7 mouse cellular contexts compared by ENCODE assay signal in the genomic region with DNA sequence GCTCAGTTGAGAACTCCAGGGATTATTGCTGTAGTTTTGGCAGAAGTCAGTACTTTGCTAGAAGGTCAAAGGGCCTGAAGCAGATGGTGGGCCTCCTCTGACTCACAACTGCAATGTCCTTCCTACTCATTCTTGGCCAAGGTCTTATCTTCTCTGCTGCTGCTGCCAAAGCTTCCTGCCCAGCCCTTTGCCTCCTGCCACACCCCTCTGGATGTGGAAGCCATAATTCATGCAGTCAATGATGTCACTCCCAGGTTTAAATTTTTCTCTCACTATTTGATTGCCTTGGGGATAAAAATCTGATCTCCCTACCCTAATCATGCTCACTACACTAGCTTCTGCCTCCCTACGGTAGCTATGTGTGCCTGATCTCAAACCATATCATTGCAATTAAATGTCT.
A peak's percentile ranks its signal among the peaks of the same experiment; 100 is the strongest.
DNase-seq lines count a peak whose midpoint lies in the region; ATAC-seq lines count a peak whose summit lies in the region.

No protein-coding gene starts in this region.

- H3K27me3 ChIP-seq in kidney, embryonic 14.5 days (ENCODE audit: control insufficient read depth, insufficient read depth, low read length) = no peaks in the 10 kb centered on the region

- no peak overlapping the region; the same call in 1 of the 2 replicates for H3K27ac ChIP-seq in kidney, embryonic 14.5 days (ENCODE audit: low read depth, low read length)

- no peak overlapping the region for H3K4me3 ChIP-seq in kidney, embryonic 14.5 days (ENCODE audit: low read length)

- no peak overlapping the region for H3K4me2 ChIP-seq in kidney, embryonic 14.5 days (replicated peaks; ENCODE audit: low read depth, low read length)

- ATAC-seq in common myeloid progenitor, adult 5-6 weeks (replicated peaks; ENCODE audit: low read depth, poor library complexity, severe bottlenecking) = peak; percentile 96
- ATAC-seq in kidney, embryonic 14.5 days (ENCODE audit: low FRiP score, low TSS enrichment) = peak; percentile 77

- DNase-seq in NIH3T3 (ENCODE audit: low read depth) = peak; percentile 21
- DNase-seq in lung, postnatal 36 days = peak; percentile 67
- no peak for DNase-seq in embryo, embryonic 10.5 days (ENCODE audit: low spot score)
- no peak for DNase-seq in right cerebral cortex, postnatal 14 days
- DNase-seq in cerebellum, adult 11 months = no peak

- WGBS in kidney, embryonic 14.5 days = 55% methylated on average over 1 of the region's 1 CpGs

- no peaks in the 10 kb centered on the region for H3K9me3 ChIP-seq in kidney, embryonic 14.5 days (ENCODE audit: control insufficient read depth, low read length)

- no peaks in the 10 kb centered on the region for H3K36me3 ChIP-seq in kidney, embryonic 14.5 days (ENCODE audit: control insufficient read depth, insufficient read depth, low read length)

- H3K4me1 ChIP-seq in kidney, embryonic 14.5 days (ENCODE audit: control insufficient read depth, insufficient read depth, low read length) = no peaks in the 10 kb centered on the region

- H3K9ac ChIP-seq in kidney, embryonic 14.5 days (ENCODE audit: low read depth, low read length) = no peak overlapping the region

Comparison
In these comparisons a context has a peak if more than half of its experiments do, and no peak if none do; other contexts are left out.
1. DNase-seq: peak in NIH3T3 (single experiment) and lung, postnatal 36 days (single experiment); none in embryo, embryonic 10.5 days (single experiment), right cerebral cortex, postnatal 14 days (single experiment) and cerebellum, adult 11 months (single experiment).